Mouse (Mus musculus) liver, adult 2 months (tissue): Measurements from ENCODE around the gene Slc26a10.

Source experiments
- CTCF ChIP-seq: fragments of 200-500 bp; IDR thresholded peaks from 2 replicates; pipeline ENCODE4 v1.5.1; 2011; ENCODE audit warnings: low read depth, low read length, control low read depth
- POLR2A ChIP-seq: fragments of 200-500 bp; IDR thresholded peaks from 2 replicates; pipeline ENCODE4 v1.6.1; 2011; ENCODE audit warnings: low read length, control low read depth; ENCODE audit not compliant: insufficient read depth; ENCODE audit errors: extremely low read depth

DNA sequence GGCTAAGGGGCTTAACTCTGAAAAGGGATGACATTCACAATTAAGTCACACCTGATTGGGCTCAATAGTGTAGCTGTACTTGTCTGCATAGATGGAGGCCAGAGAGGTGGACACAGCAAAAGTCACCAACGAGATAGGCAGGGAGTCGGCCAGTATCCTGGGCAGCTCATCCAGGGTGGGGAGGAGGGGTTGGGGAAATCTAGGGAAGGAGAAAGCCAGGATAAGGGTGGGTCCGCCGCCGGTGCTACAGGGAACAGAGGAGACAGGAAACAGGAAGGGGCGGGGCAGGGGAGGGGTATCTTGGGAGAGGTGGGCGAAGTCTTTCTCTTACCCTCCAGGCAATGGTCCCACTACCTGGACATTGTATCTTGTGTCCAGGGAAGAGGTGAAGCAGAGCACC is 3.7 kb downstream of the Slc26a10 start:
- TF ChIP-seq CTCF: no peak
- TF ChIP-seq POLR2A: no peak
